Mouse (Mus musculus) cerebellum, adult 11 months (tissue): Measurements from ENCODE around the gene Zfp932.
"Not testable (repeated sequence)": the region's sequence is repeated elsewhere in the genome, so short reads cannot be mapped to it uniquely, and the experiment has no call there.

Experiments
- DNase-seq: peaks from one replicate; pipeline ENCODE4 v3.0.0; 2022

Zfp932 gene

GRCm38 (mm10) chr5:109996026-109996937 is at the start of gene Zfp932:
Gene Zfp932, plus strand, starts transcription at chr5:109996521.
- peak; percentile 68 for DNase-seq

- DNase-seq, result no peak
Measured at GRCm38 (mm10) chr5:109950281-109950680, 46.0 kb upstream of the Zfp932 start.

DNA sequence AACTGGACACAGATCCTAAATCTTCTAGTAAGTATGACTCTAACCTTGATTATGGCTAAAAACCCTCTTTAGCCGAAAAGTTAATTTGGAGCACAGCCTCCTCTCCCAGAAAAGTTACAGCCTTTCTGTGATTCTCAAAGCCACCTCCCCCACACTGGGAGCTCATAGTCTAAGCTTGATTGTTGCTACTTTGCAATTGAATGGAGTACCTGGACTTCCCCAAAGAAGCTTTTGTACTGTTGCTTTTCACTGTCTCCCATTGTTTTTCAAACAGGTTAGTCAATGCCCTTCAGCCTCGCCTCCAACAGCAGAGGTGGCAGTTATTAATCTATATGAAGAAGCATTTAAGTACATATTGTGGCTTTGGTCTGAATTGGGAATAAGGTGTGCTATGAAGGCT is 15.6 kb upstream of the Zfp932 start:
- not testable (repeated sequence) for DNase-seq

DNA sequence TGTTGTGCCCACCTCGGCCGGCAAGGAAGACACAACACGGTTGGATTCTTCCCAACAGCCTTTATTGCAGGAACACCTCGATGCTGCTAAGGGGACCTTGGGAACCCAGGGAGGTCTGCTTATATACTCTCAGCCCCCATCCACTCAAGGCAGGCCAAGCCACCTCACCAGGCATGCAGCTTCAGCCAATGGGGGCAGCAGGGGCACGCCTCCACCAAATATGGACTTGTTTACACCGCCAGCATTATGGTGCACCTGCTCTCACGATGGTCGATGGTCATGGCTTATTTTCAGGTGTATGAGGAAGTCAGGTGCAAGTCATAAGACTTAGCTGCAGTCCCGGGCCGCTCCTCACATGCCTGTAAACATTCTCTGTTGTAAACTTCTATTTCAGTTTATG is 860 bp upstream of the Zfp932 start:
- not testable (repeated sequence) for DNase-seq

DNA sequence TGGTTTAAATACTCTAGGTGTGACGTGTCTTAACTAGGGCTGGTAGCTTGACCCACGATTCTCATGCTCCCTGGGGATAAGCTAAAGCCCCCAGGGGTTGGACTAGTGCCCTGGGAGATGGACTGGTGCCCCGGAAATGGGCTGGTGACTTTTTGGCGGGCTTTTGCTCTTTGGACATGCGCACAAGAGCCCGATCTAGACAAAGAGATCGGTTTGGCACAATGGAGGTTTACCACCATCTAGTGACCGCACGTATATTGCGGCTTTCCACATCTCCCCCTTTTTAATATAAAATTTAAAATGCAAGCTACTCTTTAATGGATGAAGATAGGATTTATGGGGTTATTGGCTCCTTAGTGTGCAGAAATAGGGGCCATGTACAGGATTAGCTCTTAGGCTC is 19.5 kb downstream of the Zfp932 start:
- DNase-seq, result not testable (repeated sequence)

DNA sequence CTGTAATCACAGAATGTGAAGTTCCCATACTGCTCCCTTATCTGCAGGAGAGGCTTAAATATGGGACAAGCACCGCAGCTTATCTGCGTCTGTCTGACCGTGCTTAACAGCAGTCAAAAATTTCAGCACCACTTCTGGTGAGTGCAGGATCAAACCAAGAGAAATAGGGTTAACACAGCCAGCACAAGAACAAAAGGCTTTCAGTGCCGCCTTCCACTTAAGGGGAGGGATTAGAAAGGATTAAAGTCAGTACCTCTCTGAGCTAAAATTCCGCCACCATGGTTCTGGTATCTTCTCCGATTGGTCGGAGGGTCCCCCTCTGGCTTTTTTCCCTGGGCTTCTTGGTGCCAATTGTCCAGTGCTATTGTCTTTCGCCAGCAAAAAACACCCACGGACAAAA is 27.0 kb downstream of the Zfp932 start:
- no peak for DNase-seq

DNA sequence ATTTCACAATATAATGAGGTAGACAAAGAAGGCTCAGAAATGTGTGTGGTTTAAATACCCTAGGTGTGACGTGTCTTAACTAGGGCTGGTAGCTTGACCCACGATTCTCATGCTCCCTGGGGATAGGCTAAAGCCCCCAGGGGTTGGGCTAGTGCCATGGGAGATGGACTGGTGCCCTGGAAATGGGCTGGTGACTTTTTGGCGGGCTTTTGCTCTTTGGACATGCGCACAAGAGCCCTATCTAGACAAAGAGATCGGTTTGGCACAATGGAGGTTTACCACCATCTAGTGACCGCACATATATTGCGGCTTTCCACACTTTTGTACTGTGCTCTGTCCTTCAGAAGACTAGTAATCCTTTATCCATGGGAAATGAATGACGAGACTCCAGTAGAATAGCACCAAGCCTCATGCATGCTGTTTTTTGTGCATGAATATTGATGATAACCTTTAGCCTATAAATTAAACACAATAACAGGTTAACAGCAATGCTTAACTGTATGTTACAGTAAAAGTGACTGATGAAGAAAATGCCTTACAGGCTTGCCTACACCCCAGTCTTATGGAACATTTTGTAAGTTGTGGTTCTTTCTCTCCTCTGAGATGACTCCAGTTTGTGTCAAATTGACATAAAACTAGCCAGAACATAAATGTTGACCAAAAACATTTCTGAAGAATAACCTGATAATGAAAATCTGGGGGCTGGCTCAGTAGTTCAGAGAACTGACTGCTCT is 27.5 kb downstream of the Zfp932 start:
- DNase-seq, result peak; percentile 25

DNA sequence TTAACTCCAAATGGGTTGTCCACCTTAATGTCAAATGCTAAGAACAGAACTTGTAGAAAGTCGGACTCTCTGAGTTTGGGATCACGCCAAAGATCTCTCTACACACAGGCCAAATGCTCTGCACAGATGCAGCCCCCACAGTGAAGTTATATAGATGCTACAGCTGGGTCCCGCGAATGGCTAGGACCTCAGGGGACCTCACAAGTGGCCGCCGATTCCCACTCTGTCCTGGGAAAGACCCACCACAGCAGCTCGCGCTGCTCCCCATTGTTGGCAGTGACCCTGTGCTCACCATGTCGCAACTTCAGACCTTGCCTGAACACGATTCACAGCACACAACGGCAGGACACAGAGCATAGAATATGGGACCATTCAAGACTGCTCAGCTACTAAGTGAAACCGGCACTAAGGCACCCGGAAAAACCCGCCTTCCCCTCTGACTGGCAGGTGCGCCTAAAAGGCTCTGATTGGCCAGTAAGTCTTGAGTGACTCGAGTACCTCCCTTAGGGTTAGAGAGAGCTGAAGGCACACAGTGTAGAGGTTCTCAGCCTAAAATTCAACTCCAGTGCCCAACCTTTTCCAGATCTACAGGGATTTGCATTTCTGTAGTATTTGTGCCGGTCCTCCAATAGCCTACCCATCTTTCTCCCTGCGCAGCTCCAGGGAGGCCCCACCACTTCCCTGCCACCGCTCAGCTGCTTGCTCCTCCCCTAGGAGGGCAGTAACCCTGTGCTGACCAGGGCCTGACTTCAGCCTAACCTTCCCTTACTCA is 61.5 kb downstream of the Zfp932 start:
- peak; percentile 77 for DNase-seq
